Mouse (Mus musculus): ENCODE data around the gene Dach1. TPM values are rescaled to one million over a fixed set of nuclear protein-coding genes. Genes with fewer than 3 reads are reported as not detected.

The Dach1 gene
- polyA plus RNA-seq, 1 experiment, result 6.3 TPM

- TF ChIP-seq POLR2A (IDR thresholded peaks at IDR 0.05; ENCODE audit: borderline replicate concordance, control insufficient read depth, low read depth, low read length) (no peak), CTCF (IDR thresholded peaks at IDR 0.05; ENCODE audit: control insufficient read depth, insufficient read depth, low read length) (no peak)
- 84% methylated on average over 9 of the region's 9 CpGs for WGBS
- no peak overlapping the region for H3K4me3 ChIP-seq (replicated peaks; ENCODE audit: control insufficient read depth, low read depth, low read length)
Observed at GRCm38 (mm10) chr14:97944643-97945268, 224.8 kb downstream of the Dach1 start.

DNA sequence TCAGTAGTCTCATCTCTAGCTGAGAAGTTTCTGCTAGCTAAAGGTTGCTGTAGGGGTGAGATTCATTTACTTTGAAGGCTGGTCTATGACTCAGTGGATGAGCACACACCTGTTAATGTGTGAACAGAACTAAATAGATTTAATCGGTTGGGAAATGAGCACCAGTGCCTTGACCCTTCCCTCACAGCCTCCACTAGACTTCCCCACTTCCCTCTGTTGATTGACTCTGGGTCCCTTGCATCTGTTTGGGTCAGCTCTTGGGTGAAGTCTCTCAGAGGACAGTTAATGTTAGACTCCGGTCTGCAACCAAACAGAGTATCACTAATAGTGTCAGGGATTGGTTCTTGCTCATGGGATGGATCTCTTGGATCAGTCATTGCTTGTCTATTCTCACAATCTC is 227.2 kb downstream of the Dach1 start:
- no peak overlapping the region for H3K27ac ChIP-seq (ENCODE audit: control insufficient read depth, insufficient read depth, low read depth, low read length, poor library complexity)
- H3K4me3 ChIP-seq (replicated peaks; ENCODE audit: control insufficient read depth, low read depth, low read length), result no peak overlapping the region
- TF ChIP-seq CTCF (IDR thresholded peaks at IDR 0.05; ENCODE audit: control insufficient read depth, insufficient read depth, low read length) (no peak), POLR2A (IDR thresholded peaks at IDR 0.05; ENCODE audit: borderline replicate concordance, control insufficient read depth, low read depth, low read length) (no peak)
- H3K4me1 ChIP-seq (ENCODE audit: control insufficient read depth, insufficient read depth, low read length), result no peaks in the 10 kb centered on the region
- WGBS, result 91% methylated on average over 2 of the region's 2 CpGs

More at GRCm38 (mm10) chr14:97944643-97945268, 224.8 kb downstream of the Dach1 start:
- H3K4me1 ChIP-seq (ENCODE audit: control insufficient read depth, insufficient read depth, low read length), result no peaks in the 10 kb centered on the region
- no peak overlapping the region for H3K27ac ChIP-seq (ENCODE audit: control insufficient read depth, insufficient read depth, low read depth, low read length, poor library complexity)

GRCm38 (mm10) chr14:97896622-97897021 is 272.9 kb downstream of the Dach1 start:
- H3K4me1 ChIP-seq (ENCODE audit: control insufficient read depth, insufficient read depth, low read length), result no peaks in the 10 kb centered on the region
- no peak overlapping the region for H3K27ac ChIP-seq (ENCODE audit: control insufficient read depth, insufficient read depth, low read depth, low read length, poor library complexity)
- TF ChIP-seq POLR2A (IDR thresholded peaks at IDR 0.05; ENCODE audit: borderline replicate concordance, control insufficient read depth, low read depth, low read length) (no peak), CTCF (IDR thresholded peaks at IDR 0.05; ENCODE audit: control insufficient read depth, insufficient read depth, low read length) (no peak)
- WGBS, result 83% methylated on average over 3 of the region's 3 CpGs
- H3K4me3 ChIP-seq (replicated peaks; ENCODE audit: control insufficient read depth, low read depth, low read length), result no peak overlapping the region

- Histone ChIP-seq H3K27ac (ENCODE audit: control insufficient read depth, insufficient read depth, low read depth, low read length, poor library complexity) (no peak overlapping the region), H3K4me1 (ENCODE audit: control insufficient read depth, insufficient read depth, low read length) (no peaks in the 10 kb centered on the region), H3K4me3 (replicated peaks; ENCODE audit: control insufficient read depth, low read depth, low read length) (no peak overlapping the region)
- TF ChIP-seq CTCF (IDR thresholded peaks at IDR 0.05; ENCODE audit: control insufficient read depth, insufficient read depth, low read length), result no peak
- TF ChIP-seq POLR2A (IDR thresholded peaks at IDR 0.05; ENCODE audit: borderline replicate concordance, control insufficient read depth, low read depth, low read length), result no peak
- WGBS, result 59% methylated on average over 1 of the region's 1 CpGs
Observed at GRCm38 (mm10) chr14:97881976-97882375, 287.6 kb downstream of the Dach1 start.

DNA sequence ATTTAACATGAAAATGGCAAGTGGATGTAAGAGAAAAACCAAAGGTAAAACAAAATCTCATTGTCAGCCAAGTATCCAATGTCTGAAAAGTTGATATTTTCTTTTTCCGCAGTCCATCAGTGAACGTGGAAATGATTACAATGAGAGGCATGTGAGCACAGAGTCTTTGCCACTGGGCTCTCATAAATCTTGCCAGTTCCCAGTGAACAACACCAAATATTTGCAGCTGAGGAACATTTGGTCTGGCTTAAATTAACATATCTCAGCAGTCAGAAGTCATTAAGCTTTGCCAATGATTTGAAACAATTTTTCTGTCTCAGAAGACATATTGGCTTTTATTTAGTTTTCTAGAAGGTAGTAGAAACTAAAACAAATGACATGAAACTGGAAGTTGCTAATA is 298.6 kb downstream of the Dach1 start:
- WGBS, result 85% methylated on average over 2 of the region's 2 CpGs

GRCm38 (mm10) chr14:97858384-97858783 is 311.2 kb downstream of the Dach1 start:
- 91% methylated on average over 3 of the region's 3 CpGs for WGBS
- Histone ChIP-seq H3K27ac (ENCODE audit: control insufficient read depth, insufficient read depth, low read depth, low read length, poor library complexity) (no peak overlapping the region), H3K4me3 (replicated peaks; ENCODE audit: control insufficient read depth, low read depth, low read length) (no peak overlapping the region), H3K4me1 (ENCODE audit: control insufficient read depth, insufficient read depth, low read length) (no peaks in the 10 kb centered on the region)
- no peak for TF ChIP-seq POLR2A (IDR thresholded peaks at IDR 0.05; ENCODE audit: borderline replicate concordance, control insufficient read depth, low read depth, low read length)
- TF ChIP-seq CTCF (IDR thresholded peaks at IDR 0.05; ENCODE audit: control insufficient read depth, insufficient read depth, low read length), result no peak

More for the DNA sequence above, 298.6 kb downstream of the Dach1 start:
- H3K4me3 ChIP-seq (replicated peaks; ENCODE audit: control insufficient read depth, low read depth, low read length), result no peak overlapping the region
- H3K4me1 ChIP-seq (ENCODE audit: control insufficient read depth, insufficient read depth, low read length), result no peaks in the 10 kb centered on the region
- TF ChIP-seq CTCF (IDR thresholded peaks at IDR 0.05; ENCODE audit: control insufficient read depth, insufficient read depth, low read length), result no peak
- no peak for TF ChIP-seq POLR2A (IDR thresholded peaks at IDR 0.05; ENCODE audit: borderline replicate concordance, control insufficient read depth, low read depth, low read length)
- no peak overlapping the region for H3K27ac ChIP-seq (ENCODE audit: control insufficient read depth, insufficient read depth, low read depth, low read length, poor library complexity)

DNA sequence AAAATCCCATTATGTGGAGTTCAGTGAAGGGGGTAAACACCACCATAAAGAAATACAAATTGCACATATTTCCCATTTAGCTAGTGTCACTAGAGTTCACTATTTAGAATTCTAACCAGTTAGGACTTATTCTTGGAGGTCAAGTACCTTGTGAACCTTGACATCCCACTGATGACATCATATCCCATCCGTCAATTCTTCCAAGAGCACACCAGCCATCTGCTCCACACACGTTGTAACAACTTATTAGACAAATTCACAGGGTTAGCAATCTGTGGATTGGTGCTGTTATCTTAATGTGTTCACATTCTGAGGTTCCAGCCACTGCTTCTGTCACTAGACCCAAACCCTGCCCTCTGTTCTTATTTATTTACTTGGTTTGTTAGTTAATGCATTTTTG is 312.3 kb downstream of the Dach1 start:
- TF ChIP-seq CTCF (IDR thresholded peaks at IDR 0.05; ENCODE audit: control insufficient read depth, insufficient read depth, low read length), result no peak
- no peak for TF ChIP-seq POLR2A (IDR thresholded peaks at IDR 0.05; ENCODE audit: borderline replicate concordance, control insufficient read depth, low read depth, low read length)
- no peak overlapping the region for H3K4me3 ChIP-seq (replicated peaks; ENCODE audit: control insufficient read depth, low read depth, low read length)
- H3K27ac ChIP-seq (ENCODE audit: control insufficient read depth, insufficient read depth, low read depth, low read length, poor library complexity), result no peak overlapping the region
- H3K4me1 ChIP-seq (ENCODE audit: control insufficient read depth, insufficient read depth, low read length), result no peaks in the 10 kb centered on the region
- WGBS, result 78% methylated on average over 2 of the region's 2 CpGs

- Histone ChIP-seq H3K27ac (ENCODE audit: control insufficient read depth, insufficient read depth, low read depth, low read length, poor library complexity) (no peak overlapping the region), H3K4me1 (ENCODE audit: control insufficient read depth, insufficient read depth, low read length) (no peaks in the 10 kb centered on the region), H3K4me3 (replicated peaks; ENCODE audit: control insufficient read depth, low read depth, low read length) (no peak overlapping the region)
- TF ChIP-seq CTCF (IDR thresholded peaks at IDR 0.05; ENCODE audit: control insufficient read depth, insufficient read depth, low read length), result no peak
- no peak for TF ChIP-seq POLR2A (IDR thresholded peaks at IDR 0.05; ENCODE audit: borderline replicate concordance, control insufficient read depth, low read depth, low read length)
- WGBS, result 65% methylated on average over 1 of the region's 1 CpGs
Observed at GRCm38 (mm10) chr14:97855345-97855744, 314.2 kb downstream of the Dach1 start.

- H3K27ac ChIP-seq (ENCODE audit: control insufficient read depth, insufficient read depth, low read depth, low read length, poor library complexity), result no peak overlapping the region
- 76% methylated on average over 4 of the region's 4 CpGs for WGBS
- no peak for TF ChIP-seq POLR2A (IDR thresholded peaks at IDR 0.05; ENCODE audit: borderline replicate concordance, control insufficient read depth, low read depth, low read length)
- H3K4me3 ChIP-seq (replicated peaks; ENCODE audit: control insufficient read depth, low read depth, low read length), result no peak overlapping the region
- no peaks in the 10 kb centered on the region for H3K4me1 ChIP-seq (ENCODE audit: control insufficient read depth, insufficient read depth, low read length)
Observed at GRCm38 (mm10) chr14:97850486-97850885, 319.1 kb downstream of the Dach1 start.

Measured in bone marrow, adult 2 months (tissue).